Mouse (Mus musculus) right cerebral cortex, postnatal 4 days (tissue): Measurements from ENCODE around the gene Naa25.

Experiments used
- DNase-seq: peaks from one replicate; pipeline ENCODE4 v3.0.0-alpha.2; 2022

Naa25 gene

DNA sequence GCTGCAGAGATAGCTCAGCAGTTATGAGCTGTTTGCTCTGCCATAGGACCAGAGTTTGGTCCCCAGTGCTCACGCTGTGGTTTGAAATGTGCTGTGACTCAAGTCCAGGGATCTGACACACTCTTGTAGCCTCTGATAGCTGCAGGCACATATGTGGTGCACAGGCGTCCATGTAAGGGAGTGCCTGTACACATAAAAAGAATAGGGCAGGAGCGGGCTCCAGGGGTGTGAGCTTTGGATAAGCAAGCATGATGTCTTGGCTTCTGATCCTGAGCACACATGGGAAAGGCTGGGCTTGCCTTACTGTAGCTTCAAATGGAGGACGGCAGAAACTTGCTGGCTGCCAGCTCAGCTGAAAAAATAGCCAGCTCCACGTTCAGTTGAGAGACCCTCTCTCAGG, 2.1 kb upstream of the Naa25 start:
- DNase-seq: no peak

DNA sequence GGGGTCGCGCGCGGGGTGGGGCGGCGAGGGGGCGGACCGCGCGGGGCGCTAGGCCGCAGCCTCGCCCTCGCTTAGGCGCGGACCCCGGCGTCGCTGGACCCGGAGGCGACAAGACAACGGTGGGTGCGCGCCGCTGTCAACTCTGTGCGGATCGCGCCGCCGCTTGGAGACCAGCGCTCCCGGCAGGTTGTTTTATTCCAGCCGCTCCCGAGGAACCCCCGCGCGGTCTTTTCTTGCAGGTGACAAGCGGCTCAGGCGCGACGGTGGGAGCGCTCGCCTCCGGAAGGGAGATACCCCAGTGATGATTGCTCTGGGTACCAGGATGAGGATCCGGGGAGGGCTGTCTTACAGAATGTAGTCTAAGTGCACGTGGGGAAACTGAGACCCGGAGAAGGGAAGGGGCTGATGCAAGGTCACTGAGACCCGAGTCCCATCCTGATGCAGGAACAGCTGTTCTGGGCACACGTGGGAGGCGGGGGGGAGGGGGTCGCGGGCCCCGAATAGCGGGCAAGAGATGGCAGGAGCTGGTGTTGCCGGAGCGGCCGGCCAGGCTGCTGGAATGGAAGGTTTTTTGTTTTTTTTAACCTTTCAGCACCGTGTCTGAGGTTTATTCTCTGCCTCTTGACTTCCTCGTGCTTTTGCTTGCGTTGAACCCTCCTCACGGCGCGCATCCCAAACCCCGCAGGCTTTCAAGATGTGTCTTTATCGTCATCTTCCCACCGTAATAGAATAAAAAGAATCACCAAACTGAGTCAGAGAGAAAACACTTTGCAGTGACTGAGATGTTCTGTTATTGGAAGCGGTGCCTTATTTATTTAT, 619 bp downstream of the Naa25 start:
- peak; percentile 50 for DNase-seq

DNA sequence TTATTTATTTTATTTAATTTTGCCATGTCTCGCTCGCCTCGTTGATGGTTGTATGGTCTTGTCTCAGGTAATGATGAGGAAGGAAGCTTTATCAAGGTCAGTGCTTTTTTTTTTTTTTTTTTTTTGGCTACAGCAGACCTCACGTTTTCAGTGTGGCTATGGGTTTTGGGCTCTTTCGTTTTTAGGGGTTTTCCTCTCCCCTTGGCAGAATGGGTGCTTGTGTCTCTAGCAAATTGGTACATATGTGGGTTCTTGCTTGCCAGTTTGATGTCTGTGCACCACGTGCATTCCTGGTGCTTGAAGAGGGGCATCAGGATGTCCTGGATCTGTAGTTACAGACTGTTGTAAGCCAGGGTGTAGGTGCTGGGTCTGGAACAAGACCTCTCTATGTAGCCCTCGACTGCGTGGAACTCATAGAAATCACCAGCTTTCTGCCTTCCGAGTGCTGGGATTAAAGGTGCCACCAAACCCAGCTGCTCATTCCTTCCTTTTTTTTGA, 1.3 kb downstream of the Naa25 start:
- DNase-seq: no peak

DNA sequence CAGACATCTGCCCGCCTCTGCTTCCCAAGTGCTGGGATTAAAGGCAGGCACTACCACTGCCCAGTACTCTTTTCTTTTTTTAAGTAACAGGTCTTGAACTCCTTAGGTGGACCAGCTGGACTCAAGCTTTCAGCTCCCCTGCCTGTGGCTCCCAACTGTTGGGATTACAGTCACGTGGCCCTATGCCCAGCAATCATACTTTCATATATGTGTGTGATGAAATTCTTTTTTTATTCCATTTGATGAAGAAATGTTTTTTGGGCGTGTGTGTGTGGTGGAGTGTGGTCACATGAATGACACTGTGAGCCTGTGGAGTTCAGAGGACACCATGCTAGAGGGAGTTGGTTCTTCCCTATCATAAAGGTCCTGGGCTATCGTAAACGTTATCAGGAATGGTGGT, 1.8 kb downstream of the Naa25 start:
- DNase-seq: no peak

DNA sequence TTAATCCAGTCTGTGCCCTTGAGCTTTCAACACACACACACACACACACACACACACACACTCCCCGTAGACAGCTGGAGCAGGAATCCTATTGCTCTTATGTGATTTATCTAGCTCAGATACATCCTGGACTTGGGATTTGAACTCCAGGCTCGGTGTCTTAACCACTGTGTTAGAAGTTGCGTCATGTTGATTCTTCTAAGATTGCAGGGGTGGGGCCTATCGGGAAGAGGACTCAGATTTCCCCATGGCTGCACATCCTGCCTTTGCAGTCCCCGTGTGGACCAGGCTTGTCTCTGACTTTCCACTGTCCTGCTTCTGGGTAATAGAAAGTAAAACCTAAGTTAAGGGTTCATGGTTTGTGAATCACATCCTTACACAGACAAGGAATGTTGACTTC, 2.3 kb downstream of the Naa25 start:
- DNase-seq: no peak

DNA sequence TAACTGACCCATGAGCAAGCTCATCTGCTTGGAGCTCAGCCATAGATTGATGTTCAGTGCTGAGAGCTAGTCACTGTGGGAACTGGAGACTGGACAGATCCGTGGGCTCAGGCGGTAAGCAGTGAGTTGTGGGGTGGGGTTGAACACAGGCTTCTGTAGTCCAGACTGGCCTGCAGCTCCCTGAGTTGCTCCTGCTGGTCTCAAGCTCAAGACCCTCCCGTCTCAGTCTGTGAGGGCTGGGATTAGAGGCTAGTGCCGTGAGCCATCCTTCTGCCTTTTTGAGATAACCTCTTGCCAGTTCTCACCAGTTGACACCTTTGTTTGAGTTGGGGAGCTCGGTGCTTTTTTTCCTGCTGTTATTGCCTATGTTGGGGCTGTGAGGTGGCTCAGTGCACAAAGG, 3.1 kb downstream of the Naa25 start:
- DNase-seq: no peak

DNA sequence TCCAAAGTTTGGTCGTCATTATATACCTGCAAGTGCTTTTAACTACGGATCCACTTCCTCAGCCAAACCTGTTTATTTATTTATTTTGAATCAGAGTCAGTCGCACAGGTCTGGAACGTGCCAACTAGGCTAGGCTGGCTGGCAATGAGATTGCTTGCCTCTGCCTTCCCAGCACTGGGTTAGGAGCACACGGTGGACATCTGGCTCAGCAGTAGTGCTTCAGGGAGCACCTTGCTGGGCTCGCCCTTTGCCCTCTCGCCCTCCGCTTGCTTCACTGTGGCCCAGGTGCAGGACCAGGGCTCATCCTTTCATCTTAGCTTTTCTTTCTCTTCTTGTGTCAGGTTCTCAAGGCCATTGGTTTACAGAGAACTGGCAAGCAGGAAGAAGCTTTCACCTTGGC, 10.1 kb downstream of the Naa25 start:
- DNase-seq: no peak

DNA sequence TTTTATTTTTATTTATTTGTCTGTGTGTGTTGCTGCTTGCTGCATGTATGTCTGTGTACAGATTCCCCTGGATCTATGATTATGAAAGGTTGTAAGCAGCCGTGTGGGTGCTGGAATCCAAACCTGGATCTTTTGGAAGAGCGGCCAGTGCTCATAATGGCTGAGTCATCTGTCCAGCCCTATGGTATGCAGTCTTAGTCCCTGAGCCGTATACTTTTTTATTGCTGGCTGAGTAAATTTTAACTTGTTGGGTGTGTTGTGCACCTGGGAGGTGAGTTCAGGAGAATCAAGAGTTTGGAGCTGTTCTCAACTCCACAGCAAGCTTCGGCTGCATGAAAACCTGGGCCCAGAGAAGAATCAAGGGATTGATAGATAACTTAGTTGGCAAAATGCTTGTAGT, 13.2 kb downstream of the Naa25 start:
- DNase-seq: no peak

DNA sequence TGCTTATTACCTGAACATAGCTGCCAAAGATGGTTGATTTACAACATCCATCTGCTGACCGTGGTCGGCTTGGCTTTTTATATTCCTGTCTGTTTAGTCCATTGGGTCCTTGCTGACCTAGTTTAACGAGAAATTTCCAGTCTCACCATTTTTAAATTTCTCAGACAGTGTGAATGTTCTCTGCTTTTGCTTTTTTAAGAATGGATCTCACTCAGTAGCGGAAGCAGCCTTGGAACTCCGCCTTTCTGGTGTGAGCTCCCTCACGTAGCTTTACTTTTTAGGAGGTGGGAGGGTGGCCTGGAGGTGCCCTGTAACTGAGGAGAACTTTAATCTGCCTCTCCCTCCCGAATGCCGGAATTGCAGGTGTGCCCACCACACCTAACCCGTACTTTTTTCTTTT, 23.0 kb downstream of the Naa25 start:
- DNase-seq: no peak

DNA sequence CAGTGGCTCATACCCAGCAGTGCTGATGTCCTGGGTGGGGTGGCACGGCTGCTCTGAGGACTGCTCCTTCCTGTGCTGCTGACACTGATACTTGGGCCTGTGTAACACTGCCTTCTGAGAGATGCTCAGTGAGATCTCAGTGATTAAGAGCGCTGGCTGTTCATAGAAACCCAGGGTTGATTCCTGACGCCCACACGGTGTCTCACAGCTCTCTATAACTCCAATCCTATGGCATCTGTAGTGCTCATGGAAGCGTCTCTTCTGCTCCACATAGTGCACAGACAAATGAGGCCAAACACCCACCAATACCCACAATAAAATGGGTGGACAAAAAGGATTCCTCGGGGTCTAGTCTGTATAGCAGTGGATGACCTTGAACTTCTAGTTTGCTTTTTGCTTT, 25.1 kb downstream of the Naa25 start:
- no peak for DNase-seq

DNA sequence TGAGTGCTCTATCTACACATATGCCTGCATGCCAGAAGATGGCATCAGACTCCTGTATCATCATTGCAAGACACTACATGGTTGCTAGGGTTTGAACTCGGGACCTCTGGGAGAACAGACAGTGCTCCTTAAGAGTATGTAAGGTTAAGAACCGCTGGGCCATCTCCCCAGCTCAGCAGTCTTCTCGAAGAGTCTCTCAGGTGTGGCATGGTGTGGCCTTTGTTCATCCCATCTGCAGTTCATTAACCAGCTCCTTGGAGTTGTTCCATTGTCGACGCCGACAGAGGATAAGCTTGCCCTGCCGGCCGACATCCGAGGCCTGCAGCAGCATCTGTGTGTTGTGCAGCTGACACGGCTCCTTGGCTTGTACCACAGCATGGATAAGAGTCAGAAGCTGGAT, 25.6 kb downstream of the Naa25 start:
- DNase-seq: no peak

DNA sequence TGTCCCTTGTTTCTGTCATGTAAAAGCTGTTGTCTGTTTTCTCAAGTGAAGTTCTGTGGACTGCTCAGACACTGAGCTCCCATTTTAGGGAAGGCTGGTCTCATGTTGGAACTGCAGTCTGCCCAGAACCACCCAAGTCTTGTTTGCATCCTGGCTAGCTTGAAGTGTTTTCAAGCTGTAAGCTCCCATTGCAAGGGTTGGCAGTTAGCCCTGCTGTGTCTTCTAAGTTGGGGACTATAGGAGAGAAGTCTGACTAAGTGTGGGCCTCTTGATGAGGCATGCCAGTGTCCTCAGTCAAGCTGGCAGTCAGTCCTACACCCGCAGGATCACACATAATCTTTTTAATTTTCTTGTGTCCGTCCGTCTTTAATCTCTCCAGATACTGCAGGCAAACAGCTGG, 31.2 kb downstream of the Naa25 start:
- DNase-seq: no peak

DNA sequence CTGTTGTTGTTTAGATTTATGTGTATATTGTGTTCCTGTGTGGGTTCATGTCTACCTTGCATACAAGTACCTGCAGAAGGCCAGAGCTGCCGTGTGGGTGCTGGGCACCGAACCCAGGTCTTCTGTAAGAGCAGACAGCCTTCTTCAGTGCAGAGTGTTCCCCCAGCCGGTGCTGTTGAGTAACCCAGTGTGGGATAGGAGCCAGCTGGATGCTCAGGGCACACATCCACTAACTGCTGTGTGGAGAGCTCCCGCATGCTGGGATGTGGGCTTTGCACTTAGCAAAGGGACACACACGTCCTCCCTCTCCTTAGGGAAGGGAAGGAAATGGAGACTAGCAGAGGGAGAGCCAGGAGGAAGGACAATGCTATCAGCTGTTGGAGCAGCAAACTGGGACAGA, 40.4 kb downstream of the Naa25 start:
- DNase-seq: no peak

DNA sequence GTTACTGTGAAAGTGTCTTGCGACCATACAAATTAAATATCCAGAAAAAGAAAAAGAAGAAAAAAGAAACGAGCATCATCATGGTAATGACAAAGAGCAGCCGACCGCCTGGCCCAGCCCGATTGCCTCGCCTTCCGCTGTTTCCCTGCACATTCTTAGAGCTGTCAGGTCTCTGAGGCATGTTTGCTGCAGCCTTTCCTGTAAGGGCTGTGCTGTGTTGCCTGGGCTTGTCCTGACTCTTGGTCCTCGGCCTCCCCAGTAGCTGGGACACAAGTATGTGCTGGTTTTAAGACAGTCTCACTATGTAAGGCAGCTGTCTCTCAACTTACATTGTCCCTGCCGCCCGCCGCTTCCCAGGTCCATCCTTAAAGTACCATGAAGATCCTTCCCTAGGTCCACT, 41.0 kb downstream of the Naa25 start:
- no peak for DNase-seq

DNA sequence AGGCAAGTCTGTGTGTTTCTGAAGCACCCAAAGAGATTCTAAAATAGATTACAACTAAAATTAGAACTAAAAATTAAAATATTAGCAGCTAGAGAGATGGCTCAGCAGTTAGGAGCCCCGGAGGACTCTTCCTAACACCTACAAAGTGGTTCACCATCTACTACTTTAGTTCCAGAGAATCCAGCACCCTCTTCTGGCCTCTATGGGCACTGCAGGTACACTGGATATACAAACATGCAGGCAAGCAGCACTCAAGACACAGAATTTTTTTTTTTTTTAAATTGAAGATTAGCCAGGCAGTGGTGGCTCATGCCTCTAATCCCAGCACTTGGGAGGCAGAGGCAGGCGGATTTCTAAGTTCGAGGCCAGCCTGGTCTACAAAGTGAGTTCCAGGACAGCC, 45.8 kb downstream of the Naa25 start:
- peak; percentile 68 for DNase-seq

DNA sequence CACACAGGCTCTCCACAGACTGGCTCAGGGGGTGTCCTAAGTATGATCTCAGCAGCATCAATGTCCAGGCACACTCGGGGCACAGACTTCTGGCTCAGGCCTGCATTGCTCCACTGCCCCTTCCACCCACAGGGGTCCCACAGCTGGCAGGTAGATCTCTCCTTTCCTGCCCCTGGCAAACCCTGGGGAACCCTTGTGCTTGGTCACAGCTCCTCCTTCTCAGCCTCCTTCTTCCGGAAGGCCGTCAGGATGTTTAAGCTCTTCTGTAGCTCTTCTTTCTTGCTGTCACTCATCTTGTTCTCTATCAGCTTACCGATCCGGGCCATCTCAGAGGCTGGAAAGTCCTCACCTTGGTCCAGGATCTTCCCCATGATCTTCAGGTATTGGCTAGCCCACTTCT, 47.1 kb downstream of the Naa25 start:
- no peak for DNase-seq

DNA sequence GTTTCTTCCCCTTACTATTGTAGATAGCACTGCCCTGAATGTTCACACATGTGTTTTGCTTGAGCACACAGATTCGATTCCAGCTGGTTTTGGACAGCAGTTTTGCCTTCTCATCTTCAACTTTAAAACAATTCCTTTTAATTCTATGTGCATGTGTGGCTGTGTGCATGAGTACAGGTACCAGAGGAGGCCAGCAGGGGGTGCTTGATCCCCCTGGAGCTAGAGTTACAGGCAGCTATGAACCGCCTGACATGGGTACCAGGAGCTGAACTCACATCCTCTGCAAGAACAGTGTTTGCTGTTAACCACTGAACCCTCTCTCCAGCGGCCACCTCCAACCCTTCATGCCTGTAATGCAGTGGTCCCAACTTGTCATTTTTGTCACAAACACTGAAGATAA, 50.7 kb downstream of the Naa25 start:
- peak; percentile 26 for DNase-seq

DNA sequence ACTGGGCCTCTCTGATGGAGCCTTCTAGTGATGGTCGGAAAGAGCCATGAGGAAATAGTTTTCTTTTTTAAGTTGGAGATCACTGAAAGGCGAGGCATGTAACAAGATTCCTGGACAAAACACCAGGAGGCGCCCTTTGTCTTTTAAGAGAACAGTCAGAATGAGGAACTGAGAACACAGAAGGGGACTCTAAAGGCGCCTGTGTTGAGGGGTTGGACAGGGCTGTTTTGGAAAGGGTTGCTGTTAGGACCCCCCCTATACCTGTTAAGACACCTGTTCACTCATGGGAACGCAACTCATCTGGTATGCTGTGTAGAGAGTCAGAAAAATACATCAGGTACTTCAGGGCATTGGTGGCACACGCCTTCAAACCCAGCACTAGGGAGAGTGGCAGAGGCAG, 52.2 kb downstream of the Naa25 start:
- peak; percentile 63 for DNase-seq

DNA sequence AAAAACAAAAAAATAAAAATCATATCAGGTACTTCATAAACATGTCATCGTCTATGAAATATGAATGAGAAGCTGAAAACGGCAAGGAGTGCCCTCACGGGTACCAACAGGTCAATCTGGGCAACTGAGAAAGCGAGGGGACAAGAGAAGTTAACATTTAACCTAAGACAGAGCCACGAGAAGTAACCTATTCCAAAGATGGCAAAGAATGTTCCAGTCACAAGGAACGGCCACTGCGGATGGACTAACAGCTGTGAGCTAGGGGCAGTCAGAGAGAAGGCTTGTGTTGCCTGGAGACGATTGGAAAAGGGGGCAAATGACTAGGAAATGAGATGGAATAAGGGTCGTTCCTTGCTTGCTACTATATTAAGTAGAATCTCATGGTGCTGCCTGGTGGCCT, 52.7 kb downstream of the Naa25 start:
- no peak for DNase-seq

DNA sequence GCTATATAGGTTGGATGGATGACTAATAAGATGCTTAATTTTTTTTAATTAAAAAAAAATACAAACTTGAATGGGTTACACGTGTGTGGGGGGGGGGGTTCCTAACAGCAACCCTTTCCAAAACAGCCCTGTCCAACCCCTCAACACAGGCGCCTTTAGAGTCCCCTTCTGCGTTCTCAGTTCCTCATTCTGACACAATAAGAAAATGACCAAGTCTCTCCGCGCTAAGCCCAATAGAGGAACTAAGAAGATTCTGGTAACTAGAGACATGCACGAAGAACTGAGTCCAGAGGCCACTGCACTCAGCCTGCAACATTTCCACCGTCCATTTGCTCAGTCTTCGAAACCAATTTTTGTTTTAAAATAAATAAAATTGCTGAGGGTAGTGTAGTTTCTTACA, 53.5 kb downstream of the Naa25 start:
- no peak for DNase-seq

DNA sequence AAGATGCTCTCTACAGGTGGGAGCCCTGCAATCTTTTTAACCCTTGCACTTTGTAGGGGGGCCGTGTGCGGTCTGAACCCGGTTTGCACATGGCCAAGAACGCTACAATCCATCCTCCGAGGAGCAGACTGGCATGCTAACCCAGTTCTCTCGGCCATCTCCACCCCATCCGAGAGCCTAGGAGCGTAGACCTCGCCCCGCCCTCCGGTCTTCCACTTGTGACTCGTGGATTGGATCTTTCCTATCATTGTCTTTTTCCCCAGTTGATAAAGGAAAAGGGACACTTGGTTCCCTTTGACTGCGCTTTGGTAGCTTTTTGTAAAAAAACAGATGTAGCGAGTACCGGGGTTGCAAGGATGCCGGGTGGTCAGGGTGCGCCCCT, 53.9 kb downstream of the Naa25 start, which contains the start of gene Tmem116:
TSS of gene Tmem116 (plus strand) at position 250 of the 382 bp plus-strand sequence.
- DNase-seq: peak; percentile 34

DNA sequence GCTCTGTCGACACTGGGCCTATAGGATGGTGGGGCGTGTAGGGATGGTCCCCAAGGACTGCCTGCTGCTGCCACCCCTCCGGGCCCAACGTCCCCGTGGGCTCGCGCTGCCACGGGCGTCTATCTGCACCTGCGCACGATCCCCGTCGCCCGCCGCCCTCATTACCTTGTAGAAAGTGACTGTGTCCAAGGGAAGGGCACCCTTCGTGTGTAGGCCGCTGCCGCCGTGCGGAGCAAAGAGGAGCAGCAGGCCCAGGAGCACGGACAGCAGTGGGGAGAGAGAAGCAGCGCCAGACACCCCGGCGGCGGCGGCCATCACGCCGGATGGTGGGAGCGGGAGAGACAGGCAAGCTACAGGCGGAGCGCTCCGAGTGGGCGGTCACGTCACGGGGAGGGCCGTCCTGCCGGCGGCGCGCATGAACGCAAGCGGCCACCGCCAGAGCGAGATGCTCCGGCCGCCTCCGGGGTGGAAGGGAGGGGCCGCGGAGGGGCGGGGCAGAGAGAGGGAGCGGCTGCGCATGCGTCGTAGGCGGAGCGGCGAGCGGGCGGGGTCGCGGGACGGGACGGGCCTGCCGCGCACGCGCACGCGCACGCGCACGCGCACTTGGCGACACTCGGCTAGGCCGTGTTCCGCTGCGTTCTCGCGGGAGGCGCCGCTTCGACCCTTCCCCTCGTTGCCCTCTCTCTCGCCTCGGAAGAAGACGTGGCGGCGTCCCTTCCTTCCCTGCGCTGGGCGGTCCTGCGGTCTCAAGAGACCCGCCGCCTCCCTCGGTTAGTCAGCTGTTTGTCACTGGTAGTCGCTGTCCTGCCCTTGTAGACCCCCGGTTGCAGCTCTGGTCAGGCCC, 54.5 kb downstream of the Naa25 start, which contains the start of gene Erp29:
TSS of gene Erp29 (minus strand) at position 481 of the 844 bp plus-strand sequence.
- DNase-seq: peak; percentile 99

DNA sequence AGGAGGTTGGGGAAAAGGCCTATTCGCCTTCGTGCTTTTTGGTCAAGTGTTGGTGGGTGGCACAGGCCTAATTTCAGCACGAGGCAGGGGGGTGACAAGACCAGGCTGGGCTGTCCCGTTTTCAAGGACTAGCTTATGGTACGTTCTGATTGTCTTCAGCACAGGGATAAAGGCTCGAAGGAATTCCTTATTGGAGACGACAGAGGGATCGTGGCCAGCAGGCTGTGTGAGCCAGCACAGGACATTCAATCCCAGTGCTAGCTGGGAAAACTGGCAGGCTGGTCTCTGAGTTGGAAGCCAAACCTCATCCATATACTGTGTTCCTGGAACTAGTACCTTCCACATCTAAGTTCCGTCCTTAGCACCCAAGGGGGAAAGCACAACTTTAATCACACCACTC, 55.2 kb downstream of the Naa25 start:
- peak; percentile 42 for DNase-seq
